Mouse (Mus musculus): ENCODE results near the gene Arl15. TPM values are rescaled to one million over a fixed set of nuclear protein-coding genes. Genes with fewer than 3 reads are reported as not detected.

Gene Arl15
- total and polyA plus RNA-seq, 3 experiments, result 3.2 to 9.6 (median 9.1) TPM

DNA sequence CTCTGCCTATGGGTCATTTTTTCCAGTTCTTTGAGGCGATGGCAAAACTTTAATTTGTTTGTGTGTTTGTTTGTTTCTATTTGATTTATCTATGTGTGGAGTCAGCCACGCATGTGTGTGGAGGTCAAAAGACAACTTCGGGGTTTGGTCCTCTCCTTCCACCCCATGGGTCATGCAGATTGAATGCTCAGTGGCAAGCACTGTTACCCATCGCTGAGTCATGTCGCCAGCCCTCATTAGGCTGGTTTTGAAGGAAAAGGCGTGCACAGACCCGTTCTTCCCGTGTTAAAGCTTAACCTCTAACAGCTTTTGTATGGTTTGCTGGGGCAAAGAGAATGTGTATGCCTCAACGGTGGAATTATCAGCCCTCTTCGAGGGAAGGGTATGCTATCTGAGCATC, 315.1 kb downstream of the Arl15 start:
- no peak overlapping the region for H3K9ac ChIP-seq (ENCODE audit: low read depth, low read length)
- TF ChIP-seq POLR2A (IDR thresholded peaks at IDR 0.05; ENCODE audit: insufficient read depth, low read depth, low read length), result no peak
- no peak for TF ChIP-seq EP300 (IDR thresholded peaks at IDR 0.05; ENCODE audit: insufficient read depth, low read depth, low read length)
- no peak for TF ChIP-seq CTCF (IDR thresholded peaks at IDR 0.05)
- H3K27me3 ChIP-seq (ENCODE audit: control insufficient read depth, insufficient read depth, low read length), result no peaks in the 10 kb centered on the region
- no peak overlapping the region for H3K4me3 ChIP-seq
- no peak for DNase-seq
- no peak overlapping the region for H3K27ac ChIP-seq
- no peaks in the 10 kb centered on the region; the same call in 1 of the 2 replicates for H3K36me3 ChIP-seq (ENCODE audit: control insufficient read depth, insufficient read depth, low read length)
- no peaks in the 10 kb centered on the region for H3K4me1 ChIP-seq (ENCODE audit: control insufficient read depth, insufficient read depth, low read length)
- intact Hi-C loops (cut with DNase I), result no loop called here
- WGBS, result 79% methylated on average over 10 of the region's 10 CpGs
- no peaks in the 10 kb centered on the region for H3K79me2 ChIP-seq (replicated peaks; ENCODE audit: control insufficient read depth, insufficient read depth, low read length)

DNA sequence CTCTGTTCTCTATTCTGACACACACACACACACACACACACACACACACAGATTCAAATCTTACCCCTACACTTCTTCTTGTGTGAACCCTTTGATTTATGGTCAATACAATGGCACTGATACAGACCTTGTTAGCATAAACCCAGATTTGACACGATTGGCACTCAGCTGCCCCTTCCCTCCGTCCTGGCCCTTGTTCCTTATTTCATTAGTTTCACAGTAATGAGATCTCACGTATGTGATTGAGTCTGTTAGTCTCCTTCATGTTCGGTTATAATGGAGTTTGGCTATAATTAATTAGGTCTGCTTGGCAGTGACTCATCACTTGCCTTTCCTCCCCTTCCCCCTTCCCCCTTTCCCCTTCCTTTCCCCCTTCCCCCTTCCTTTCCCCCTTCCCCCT, 315.5 kb downstream of the Arl15 start:
- Histone ChIP-seq H3K36me3 (ENCODE audit: control insufficient read depth, insufficient read depth, low read length) (no peaks in the 10 kb centered on the region; the same call in 1 of the 2 replicates), H3K27me3 (ENCODE audit: control insufficient read depth, insufficient read depth, low read length) (no peaks in the 10 kb centered on the region), H3K9ac (ENCODE audit: low read depth, low read length) (no peak overlapping the region), H3K27ac (no peak overlapping the region), H3K4me1 (ENCODE audit: control insufficient read depth, insufficient read depth, low read length) (no peaks in the 10 kb centered on the region), H3K79me2 (replicated peaks; ENCODE audit: control insufficient read depth, insufficient read depth, low read length) (no peaks in the 10 kb centered on the region), H3K4me3 (no peak overlapping the region)
- no peak for TF ChIP-seq EP300 (IDR thresholded peaks at IDR 0.05; ENCODE audit: insufficient read depth, low read depth, low read length)
- TF ChIP-seq POLR2A (IDR thresholded peaks at IDR 0.05; ENCODE audit: insufficient read depth, low read depth, low read length), result no peak
- intact Hi-C loops (cut with DNase I), result no loop called here
- DNase-seq, result no peak
- WGBS, result 68% methylated on average over 4 of the region's 4 CpGs

DNA sequence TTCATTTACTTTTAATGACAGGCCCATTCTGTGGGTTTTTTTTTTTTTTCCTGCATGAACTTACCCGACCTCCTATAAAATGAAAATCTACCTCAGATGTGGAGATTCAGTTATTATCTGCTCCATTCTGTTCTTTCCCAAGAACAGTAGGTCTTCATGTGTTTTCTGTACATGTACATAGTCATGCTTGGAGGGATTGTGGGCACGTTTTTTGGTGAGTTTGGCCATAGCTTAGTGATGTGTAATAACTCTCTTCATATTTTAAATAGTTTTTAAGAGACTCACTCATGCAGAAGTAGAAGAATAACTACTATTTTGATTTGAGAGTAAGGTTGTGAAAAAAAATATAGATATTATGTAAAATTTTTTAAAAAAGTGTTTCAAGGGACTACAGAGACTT, 319.2 kb downstream of the Arl15 start:
- no peak for TF ChIP-seq CTCF (IDR thresholded peaks at IDR 0.05)
- no peak for TF ChIP-seq EP300 (IDR thresholded peaks at IDR 0.05; ENCODE audit: insufficient read depth, low read depth, low read length)
- no peak for TF ChIP-seq POLR2A (IDR thresholded peaks at IDR 0.05; ENCODE audit: insufficient read depth, low read depth, low read length)
- no peaks in the 10 kb centered on the region for H3K4me1 ChIP-seq (ENCODE audit: control insufficient read depth, insufficient read depth, low read length)
- WGBS, result 78% methylated on average over 2 of the region's 2 CpGs

DNA sequence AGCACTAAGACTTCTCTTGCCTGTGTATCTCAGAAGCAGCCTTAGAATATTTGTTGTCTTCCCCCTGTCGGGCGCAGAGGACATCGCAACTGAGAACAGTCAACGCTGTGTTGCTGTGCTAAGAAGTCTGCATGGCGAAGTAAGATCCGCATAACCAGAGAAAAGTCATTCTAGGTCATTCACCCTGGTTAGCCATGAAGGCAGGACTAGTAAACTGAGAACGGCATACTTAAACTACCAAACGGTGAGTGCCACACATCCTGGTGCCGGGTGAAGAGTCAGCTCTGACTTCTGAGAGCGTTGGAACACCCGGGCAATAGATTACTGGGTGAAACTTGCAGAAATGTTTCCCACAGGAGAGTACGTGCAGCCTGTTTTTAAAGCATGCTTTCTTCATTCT, 320.3 kb downstream of the Arl15 start:
- Histone ChIP-seq H3K4me3 (no peak overlapping the region), H3K27ac (no peak overlapping the region), H3K36me3 (ENCODE audit: control insufficient read depth, insufficient read depth, low read length) (no peaks in the 10 kb centered on the region), H3K27me3 (ENCODE audit: control insufficient read depth, insufficient read depth, low read length) (no peaks in the 10 kb centered on the region), H3K4me1 (ENCODE audit: control insufficient read depth, insufficient read depth, low read length) (no peaks in the 10 kb centered on the region), H3K9ac (ENCODE audit: low read depth, low read length) (no peak overlapping the region), H3K79me2 (replicated peaks; ENCODE audit: control insufficient read depth, insufficient read depth, low read length) (no peaks in the 10 kb centered on the region)
- DNase-seq, result no peak
- WGBS, result 97% methylated on average over 12 of the region's 12 CpGs
- TF ChIP-seq EP300 (IDR thresholded peaks at IDR 0.05; ENCODE audit: insufficient read depth, low read depth, low read length) (no peak), CTCF (IDR thresholded peaks at IDR 0.05) (no peak)
- intact Hi-C loops (cut with DNase I), result no loop called here

More for the DNA sequence above, 319.2 kb downstream of the Arl15 start:
- Histone ChIP-seq H3K9ac (ENCODE audit: low read depth, low read length) (no peak overlapping the region), H3K27me3 (ENCODE audit: control insufficient read depth, insufficient read depth, low read length) (no peaks in the 10 kb centered on the region), H3K4me3 (no peak overlapping the region), H3K36me3 (ENCODE audit: control insufficient read depth, insufficient read depth, low read length) (no peaks in the 10 kb centered on the region), H3K79me2 (replicated peaks; ENCODE audit: control insufficient read depth, insufficient read depth, low read length) (no peaks in the 10 kb centered on the region), H3K27ac (no peak overlapping the region)
- no peak for DNase-seq
- intact Hi-C loops (cut with DNase I), result no loop called here

DNA sequence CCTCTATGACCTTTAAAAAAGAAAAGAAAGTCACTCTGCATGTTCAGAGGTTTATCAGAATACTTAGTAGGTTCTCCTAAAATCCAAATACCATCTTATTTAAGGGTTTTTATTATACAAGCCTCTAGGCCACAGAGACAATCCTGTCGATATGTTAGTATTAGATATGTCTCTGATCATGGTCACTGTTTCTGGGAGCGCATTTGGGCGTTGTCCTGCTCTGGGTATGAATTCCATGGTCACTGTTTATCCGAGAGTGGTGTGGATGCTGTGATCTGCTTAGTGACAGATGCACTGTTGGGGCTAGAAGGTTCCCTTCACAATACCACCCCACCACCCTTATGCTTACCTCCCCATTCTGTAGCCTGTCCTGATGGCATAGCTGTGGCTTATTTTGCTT, 320.8 kb downstream of the Arl15 start:
- intact Hi-C loops (cut with DNase I), result no loop called here
- TF ChIP-seq CTCF (IDR thresholded peaks at IDR 0.05), result no peak
- Histone ChIP-seq H3K79me2 (replicated peaks; ENCODE audit: control insufficient read depth, insufficient read depth, low read length) (no peaks in the 10 kb centered on the region), H3K4me1 (ENCODE audit: control insufficient read depth, insufficient read depth, low read length) (no peaks in the 10 kb centered on the region), H3K4me3 (no peak overlapping the region), H3K36me3 (ENCODE audit: control insufficient read depth, insufficient read depth, low read length) (no peaks in the 10 kb centered on the region), H3K27ac (no peak overlapping the region), H3K27me3 (ENCODE audit: control insufficient read depth, insufficient read depth, low read length) (no peaks in the 10 kb centered on the region), H3K9ac (ENCODE audit: low read depth, low read length) (no peak overlapping the region)
- WGBS, result 94% methylated on average over 4 of the region's 4 CpGs
- no peak for DNase-seq

DNA sequence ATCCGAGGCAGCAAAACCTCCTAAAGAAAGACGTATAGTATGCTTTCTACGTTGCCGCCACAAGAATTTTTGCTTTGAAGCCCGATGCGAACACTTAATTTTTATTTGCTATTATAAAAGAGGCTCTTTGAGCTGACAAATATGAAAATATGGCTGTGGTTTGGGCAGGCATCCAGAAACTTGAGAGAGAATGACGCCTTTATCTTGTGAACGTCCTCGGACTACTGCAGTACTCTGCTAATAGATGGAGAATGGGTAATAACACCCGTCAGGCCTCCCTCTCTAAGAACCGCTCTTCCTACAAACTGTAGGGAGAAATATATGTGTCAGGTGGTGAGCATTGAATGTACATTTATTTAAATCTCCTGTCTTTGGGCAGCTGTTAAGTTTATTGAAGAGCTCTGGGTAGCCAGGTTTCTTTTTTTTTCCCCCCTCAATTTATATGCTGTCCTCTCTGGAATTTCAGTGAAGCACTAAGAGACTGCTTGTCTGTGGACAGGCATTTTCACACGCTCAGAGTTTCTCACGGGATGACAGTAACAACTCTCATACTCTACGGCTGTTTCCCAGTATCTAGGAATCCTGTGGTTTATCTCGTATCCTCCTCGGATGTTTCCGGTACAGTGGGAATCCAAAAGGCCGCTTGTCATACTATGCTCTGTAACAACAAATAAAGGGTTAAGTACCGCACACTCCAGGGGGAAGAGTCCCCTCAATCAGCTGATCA, 324.0 kb downstream of the Arl15 start:
- intact Hi-C loops (cut with DNase I), result no loop called here
- TF ChIP-seq EP300 (IDR thresholded peaks at IDR 0.05; ENCODE audit: insufficient read depth, low read depth, low read length) (no peak), CTCF (IDR thresholded peaks at IDR 0.05) (no peak), POLR2A (IDR thresholded peaks at IDR 0.05; ENCODE audit: insufficient read depth, low read depth, low read length) (no peak)
- no peak for DNase-seq

More for the DNA sequence above, 324.0 kb downstream of the Arl15 start:
- no peaks in the 10 kb centered on the region for H3K36me3 ChIP-seq (ENCODE audit: control insufficient read depth, insufficient read depth, low read length)
- no peaks in the 10 kb centered on the region for H3K79me2 ChIP-seq (replicated peaks; ENCODE audit: control insufficient read depth, insufficient read depth, low read length)
- H3K27me3 ChIP-seq (ENCODE audit: control insufficient read depth, insufficient read depth, low read length), result no peaks in the 10 kb centered on the region
- no peaks in the 10 kb centered on the region for H3K4me1 ChIP-seq (ENCODE audit: control insufficient read depth, insufficient read depth, low read length)
- H3K4me3 ChIP-seq, result no peak overlapping the region
- H3K9ac ChIP-seq (ENCODE audit: low read depth, low read length), result no peak overlapping the region
- 63% methylated on average over 19 of the region's 19 CpGs for WGBS
- no peak overlapping the region for H3K27ac ChIP-seq

Measured in heart, adult 2 months (tissue).